Mouse (Mus musculus) embryo, embryonic 11.5 days (tissue): Measurements from ENCODE around the gene Hykk.

Source experiments
- DNase-seq: peaks from one replicate; pipeline ENCODE4 v3.0.0-alpha.2; 2012; ENCODE audit warnings: low read depth, low spot score

Hykk gene

DNA sequence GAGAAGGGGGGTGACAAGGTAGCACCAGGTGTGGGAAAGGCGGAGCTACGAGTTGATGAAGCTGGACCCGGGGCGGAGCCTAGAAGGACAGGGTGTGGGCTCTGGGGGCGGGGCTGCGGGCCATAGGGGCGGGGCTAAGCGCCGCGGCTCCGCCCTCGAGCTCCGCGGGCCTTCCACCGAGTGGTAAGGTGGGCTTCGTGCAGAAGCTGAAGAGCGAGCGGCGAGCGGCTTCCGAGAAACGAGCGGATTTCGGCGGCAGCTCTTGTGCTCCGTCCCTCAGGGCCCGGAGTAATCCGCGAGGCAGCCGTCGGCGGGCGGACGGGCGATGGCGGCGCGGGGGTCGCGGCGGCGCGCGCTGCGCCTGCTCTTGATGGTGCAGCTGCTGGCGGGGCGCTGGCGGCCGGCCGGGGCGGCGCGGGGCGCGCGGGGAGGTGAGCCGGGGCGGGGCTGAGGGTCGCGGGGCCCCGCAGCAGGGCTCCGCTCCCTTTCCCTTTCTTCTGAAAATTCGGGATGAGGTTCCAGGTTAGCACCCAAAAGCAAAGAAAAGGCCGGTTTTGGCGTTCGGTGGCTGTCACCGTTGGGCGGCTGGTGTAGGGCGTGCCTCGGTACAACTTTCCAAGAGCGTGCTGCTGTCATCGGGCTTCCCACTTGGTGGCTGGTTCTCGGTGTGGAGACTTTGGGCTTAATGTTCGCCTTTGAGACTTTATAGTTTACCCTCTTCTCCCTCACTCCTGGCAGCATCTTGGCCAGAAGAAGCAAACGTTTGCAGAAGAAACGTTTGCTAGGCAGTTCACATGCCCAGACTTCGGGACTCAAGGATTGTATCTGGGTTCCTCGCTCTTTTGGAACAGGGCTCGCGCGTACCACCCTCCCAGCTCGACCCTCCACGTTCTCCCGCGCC lies 64.5 kb downstream of the Hykk start:
- DNase-seq: peak; percentile 38

DNA sequence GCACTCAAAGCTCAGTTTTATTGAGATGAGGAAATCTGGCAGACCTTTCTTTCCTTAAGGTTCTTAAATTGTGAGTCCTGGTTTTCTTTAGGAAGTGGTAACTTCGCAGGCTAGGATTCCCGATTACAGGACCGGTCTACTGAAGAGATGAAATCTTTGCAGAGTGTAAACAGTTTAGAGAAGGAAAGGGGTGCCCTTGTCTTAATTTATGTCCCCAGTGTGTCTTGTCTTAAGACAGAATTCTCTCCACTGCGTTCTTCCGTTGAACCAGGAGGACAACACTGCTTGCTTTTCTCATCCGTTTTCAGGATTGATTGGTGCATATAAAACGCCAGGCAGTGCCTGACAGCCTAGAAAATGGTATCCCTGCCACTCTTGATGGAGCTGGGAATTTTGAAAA lies 65.3 kb downstream of the Hykk start:
- DNase-seq: no peak

DNA sequence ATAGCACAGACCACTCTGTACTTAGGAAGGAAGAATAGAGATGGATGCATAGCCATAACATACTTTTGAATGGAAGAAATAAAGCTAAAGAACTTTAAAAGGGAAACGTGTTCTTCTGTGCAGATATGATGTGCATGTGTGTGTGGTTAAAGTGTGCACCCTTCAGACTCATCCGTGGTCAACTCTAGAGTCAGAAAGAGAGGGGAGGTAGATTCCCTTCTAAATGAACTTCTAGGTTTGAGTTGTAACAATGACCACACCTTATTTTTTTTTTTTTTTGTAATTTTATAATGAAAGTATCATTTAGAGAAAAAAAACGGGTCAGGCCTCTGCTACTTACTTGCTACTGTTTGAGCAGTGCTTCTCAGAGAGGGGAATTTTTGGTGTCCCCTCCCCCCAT lies 73.3 kb downstream of the Hykk start:
- DNase-seq: no peak

DNA sequence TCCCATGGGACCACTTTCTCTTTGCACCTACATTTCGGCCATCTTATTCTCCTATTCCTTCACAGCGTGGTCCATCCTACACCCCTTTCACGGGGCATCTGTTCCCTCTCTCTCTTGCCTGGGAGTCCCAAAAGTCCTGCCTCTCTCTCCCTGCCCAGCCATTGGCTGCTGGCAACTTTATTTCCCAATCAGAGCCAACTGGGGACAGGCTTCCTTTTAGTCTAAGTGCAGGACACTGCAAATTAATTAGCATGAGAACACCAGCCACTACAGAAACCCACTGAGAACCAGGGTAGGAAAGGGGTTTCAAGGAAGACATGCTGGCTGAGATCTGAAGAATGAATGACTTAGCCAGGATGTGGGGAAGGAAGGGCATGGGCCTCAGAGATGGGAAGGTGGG lies 77.3 kb downstream of the Hykk start:
- DNase-seq: no peak

DNA sequence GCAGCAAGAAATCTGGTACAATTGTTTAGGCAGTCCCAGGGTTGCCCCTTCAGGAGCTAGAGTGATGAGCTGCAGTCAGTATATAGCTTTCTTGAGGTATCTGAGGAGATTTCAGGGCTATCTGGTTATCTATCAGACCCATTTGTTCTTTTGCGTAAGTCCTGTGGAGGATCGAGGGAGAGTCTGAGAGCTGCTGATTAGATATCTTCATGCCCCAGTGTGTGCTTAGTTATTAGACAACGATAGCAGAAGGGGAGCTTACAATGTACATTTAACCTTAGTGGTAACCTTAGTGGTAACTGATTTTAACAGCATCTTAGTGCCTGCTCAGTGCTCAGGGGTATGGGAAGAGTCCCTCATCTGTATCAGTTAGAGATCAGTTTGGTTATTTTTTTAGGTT lies 78.6 kb downstream of the Hykk start:
- DNase-seq: no peak
